Mouse (Mus musculus) heart, embryonic 11.5 days (tissue): ENCODE results near the gene Pank4. TPM values are rescaled to one million over a fixed set of nuclear protein-coding genes. Genes with fewer than 3 reads are reported as not detected.

ENCODE experiments used
- ATAC-seq: fragments of 200-750 bp; cut with Nextera tagmentation; replicated peaks from 2 replicates; pipeline ENCODE4 v1.8.0; 2017; ENCODE audit warnings: moderate library complexity; ENCODE audit not compliant: insufficient number of reproducible peaks, low FRiP score, low TSS enrichment
- H3K27ac ChIP-seq: fragments of 300-500 bp; sonication (generic); 2 replicates; pipeline ENCODE4 v1.5.1; 2014; ENCODE audit warnings: mild to moderate bottlenecking, low read depth, low read length
- H3K27me3 ChIP-seq: fragments of 300-500 bp; sonication (generic); 2 replicates; pipeline ENCODE4 v1.6.1; 2014; ENCODE audit warnings: mild to moderate bottlenecking, low read length, mixed read lengths; ENCODE audit not compliant: control insufficient read depth, insufficient read depth
- H3K36me3 ChIP-seq: fragments of 300-500 bp; sonication (generic); 2 replicates; pipeline ENCODE4 v1.6.1; 2014; ENCODE audit warnings: mild to moderate bottlenecking, low read length, moderate library complexity, mixed read lengths; ENCODE audit not compliant: control insufficient read depth, insufficient read depth
- H3K4me1 ChIP-seq: fragments of 300-500 bp; sonication (generic); 2 replicates; pipeline ENCODE4 v1.6.1; 2014; ENCODE audit warnings: low read length; ENCODE audit not compliant: control insufficient read depth, insufficient read depth
- H3K4me2 ChIP-seq: fragments of 300-500 bp; sonication (generic); 2 replicates; pipeline ENCODE4 v1.6.1; 2014; ENCODE audit warnings: mild to moderate bottlenecking, moderate library complexity
- H3K4me3 ChIP-seq: fragments of 300-500 bp; sonication (generic); 2 replicates; pipeline ENCODE4 v1.5.1; 2014; ENCODE audit warnings: low read depth, low read length
- H3K9ac ChIP-seq: fragments of 300-500 bp; sonication (generic); 2 replicates; pipeline ENCODE4 v1.6.1; 2014; ENCODE audit warnings: mild to moderate bottlenecking, low read depth, low read length, moderate library complexity
- H3K9me3 ChIP-seq: fragments of 300-500 bp; sonication (generic); replicated peaks from 2 replicates; pipeline ENCODE4 v1.6.1; 2016; ENCODE audit warnings: low read length; ENCODE audit not compliant: control insufficient read depth
- WGBS: fragments of 180-500 bp; shearing (Covaris S2); extraction: QIAGEN DNeasy Blood & Tissue Kit; methylation state at CpG from one replicate; pipeline ENCODE4 v1.1.7; 2014; ENCODE audit not compliant: insufficient replicate concordance; 5-methylcytosine and 5-hydroxymethylcytosine counted together
- polyA plus RNA-seq: library from polyadenylated mRNA; unstranded; fragments of >200 nt; fragmentation: Nextera tagmentation; extraction: Ambion mirVana; gene quantifications from 2 replicates; pipeline ENCODE4 v1.2.1, GENCODE M21; 2014

Gene Pank4
- polyA plus RNA-seq, 1 experiment from 2014 or later: 40.6 TPM

- Histone ChIP-seq H3K27ac (peak overlapping the region; percentile 85), H3K4me2 (peak overlapping the region; percentile 57), H3K4me3 (peak overlapping the region; percentile 38), H3K27me3 (no peaks in the 10 kb centered on the region), H3K36me3 (no peaks in the 10 kb centered on the region), H3K9ac (peak overlapping the region; percentile 65), H3K9me3 (no peaks in the 10 kb centered on the region), H3K4me1 (peaks cover 13% of the 10 kb centered on the region)
- WGBS: 50% methylated on average over 9 of the region's 9 CpGs
- ATAC-seq: peak; percentile 36; the same call in 1 of the 2 replicates
Observed at GRCm38 (mm10) chr4:154926969-154927898, 36.7 kb upstream of the Pank4 start.

GRCm38 (mm10) chr4:154927899-154928337 lies 36.0 kb upstream of the Pank4 start:
- ATAC-seq: peak; percentile 50
- Histone ChIP-seq H3K4me3 (peak overlapping the region; percentile 38), H3K9ac (peak overlapping the region; percentile 65)

GRCm38 (mm10) chr4:154928395-154929087 lies 35.4 kb upstream of the Pank4 start, which contains the start of gene Tnfrsf14:
Gene Tnfrsf14 (minus strand): TSS chr4:154928563.
- Histone ChIP-seq H3K36me3 (no peaks in the 10 kb centered on the region), H3K27ac (peak within 1 kb of the TSS; percentile 85), H3K4me1 (peaks cover 13% of the 10 kb centered on the region), H3K4me3 (peak within 1 kb of the TSS; percentile 38), H3K9me3 (no peaks in the 10 kb centered on the region), H3K9ac (peak within 1 kb of the TSS; percentile 65), H3K4me2 (peak within 1 kb of the TSS; percentile 57), H3K27me3 (no peaks in the 10 kb centered on the region)
- 15% methylated on average over 12 of the region's 12 CpGs for WGBS
- peak; percentile 80 for ATAC-seq

More at GRCm38 (mm10) chr4:154927899-154928337, 36.0 kb upstream of the Pank4 start:
- Histone ChIP-seq H3K27ac (peak overlapping the region; percentile 85), H3K4me2 (peak overlapping the region; percentile 57), H3K4me1 (peaks cover 13% of the 10 kb centered on the region), H3K9me3 (no peaks in the 10 kb centered on the region), H3K36me3 (no peaks in the 10 kb centered on the region), H3K27me3 (no peaks in the 10 kb centered on the region)
- WGBS: 47% methylated on average over 5 of the region's 5 CpGs

GRCm38 (mm10) chr4:154929088-154929660 lies 34.7 kb upstream of the Pank4 start:
- 75% methylated on average over 12 of the region's 12 CpGs for WGBS
- peak; percentile 83 for ATAC-seq
- Histone ChIP-seq H3K36me3 (no peaks in the 10 kb centered on the region), H3K4me2 (peak overlapping the region; percentile 57), H3K4me3 (no peak overlapping the region; the same call in 1 of the 2 replicates), H3K9ac (peak overlapping the region; percentile 46; the same call in 1 of the 2 replicates), H3K27ac (peak overlapping the region; percentile 60), H3K9me3 (no peaks in the 10 kb centered on the region), H3K4me1 (peaks cover 13% of the 10 kb centered on the region), H3K27me3 (no peaks in the 10 kb centered on the region)

GRCm38 (mm10) chr4:154933306-154933907 lies 30.5 kb upstream of the Pank4 start:
- ATAC-seq: no peak
- WGBS: 45% methylated on average over 13 of the region's 13 CpGs

GRCm38 (mm10) chr4:154934800-154935199 lies 29.1 kb upstream of the Pank4 start:
- no peaks in the 10 kb centered on the region for H3K27me3 ChIP-seq

More at GRCm38 (mm10) chr4:154933306-154933907, 30.5 kb upstream of the Pank4 start:
- H3K4me2 ChIP-seq: no peak overlapping the region
- H3K9ac ChIP-seq: no peak overlapping the region
- no peak overlapping the region for H3K27ac ChIP-seq
- peaks cover 4% of the 10 kb centered on the region; the same call in 1 of the 2 replicates for H3K4me1 ChIP-seq
- H3K4me3 ChIP-seq: no peak overlapping the region
- H3K27me3 ChIP-seq: no peaks in the 10 kb centered on the region
- no peaks in the 10 kb centered on the region for H3K36me3 ChIP-seq
- H3K9me3 ChIP-seq: no peaks in the 10 kb centered on the region

GRCm38 (mm10) chr4:154935788-154936187 lies 28.1 kb upstream of the Pank4 start:
- ATAC-seq: no peak
- Histone ChIP-seq H3K27ac (no peak overlapping the region), H3K9ac (no peak overlapping the region), H3K27me3 (no peaks in the 10 kb centered on the region), H3K4me2 (no peak overlapping the region), H3K4me3 (no peak overlapping the region), H3K36me3 (no peaks in the 10 kb centered on the region), H3K4me1 (no peaks in the 10 kb centered on the region), H3K9me3 (no peaks in the 10 kb centered on the region)
- 70% methylated on average over 7 of the region's 7 CpGs for WGBS

More at GRCm38 (mm10) chr4:154934800-154935199, 29.1 kb upstream of the Pank4 start:
- WGBS: 82% methylated on average over 2 of the region's 2 CpGs
- no peak for ATAC-seq
- H3K9me3 ChIP-seq: no peaks in the 10 kb centered on the region
- no peak overlapping the region for H3K4me2 ChIP-seq
- no peaks in the 10 kb centered on the region for H3K36me3 ChIP-seq
- no peak overlapping the region for H3K4me3 ChIP-seq
- H3K9ac ChIP-seq: no peak overlapping the region
- H3K4me1 ChIP-seq: no peaks in the 10 kb centered on the region
- H3K27ac ChIP-seq: no peak overlapping the region
